Mouse (Mus musculus): ENCODE measurements around the gene Cxcl17. TPM values are rescaled to one million over a fixed set of nuclear protein-coding genes. Genes with fewer than 3 reads are reported as not detected.

Cxcl17 gene
- total RNA-seq, 2 experiments from 2014 or later = not detected

DNA sequence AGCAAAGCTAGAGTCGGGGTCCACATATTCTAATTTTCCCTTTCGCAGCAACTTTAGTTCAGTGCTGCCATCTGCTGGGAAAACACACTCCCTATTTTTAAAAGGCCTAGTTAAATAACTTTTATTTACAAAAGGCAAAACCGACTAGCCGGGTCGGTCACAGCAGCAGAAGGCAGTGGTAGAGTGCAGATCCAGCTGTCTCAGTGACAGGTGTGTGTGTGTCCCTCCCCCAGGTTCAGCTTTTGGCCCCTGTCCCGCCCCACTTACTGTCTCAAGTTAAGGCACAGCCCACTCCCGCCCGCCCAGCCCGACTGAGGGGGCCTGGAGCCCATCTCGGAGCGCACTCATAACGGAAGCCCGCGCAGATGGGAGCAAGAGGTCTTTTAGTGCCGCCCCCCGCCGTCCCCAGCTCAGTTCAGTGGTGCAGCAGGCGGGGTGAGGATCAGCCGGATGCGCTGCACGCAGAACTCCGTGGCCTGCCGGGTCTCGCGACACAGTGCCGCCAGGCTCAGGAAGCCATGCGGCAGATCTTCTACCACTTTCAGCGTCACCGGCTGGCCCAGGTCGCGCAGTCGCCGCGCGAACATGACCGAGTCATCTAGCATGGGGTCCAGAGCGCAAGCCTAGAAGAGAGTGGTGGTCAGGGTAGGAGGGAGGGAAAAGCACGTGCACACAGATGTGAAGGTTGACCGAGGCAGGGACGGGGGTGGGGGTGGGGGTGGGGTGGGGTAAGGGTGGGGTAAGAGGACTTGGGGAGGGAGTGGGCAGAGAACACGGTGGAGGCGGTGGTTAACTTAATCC lies 32.9 kb downstream of the Cxcl17 start:
- DNase-seq (ENCODE audit: low spot score in 2 of 2) = no peak
- intact Hi-C loops (cut with DNase I) = no loop called here

DNA sequence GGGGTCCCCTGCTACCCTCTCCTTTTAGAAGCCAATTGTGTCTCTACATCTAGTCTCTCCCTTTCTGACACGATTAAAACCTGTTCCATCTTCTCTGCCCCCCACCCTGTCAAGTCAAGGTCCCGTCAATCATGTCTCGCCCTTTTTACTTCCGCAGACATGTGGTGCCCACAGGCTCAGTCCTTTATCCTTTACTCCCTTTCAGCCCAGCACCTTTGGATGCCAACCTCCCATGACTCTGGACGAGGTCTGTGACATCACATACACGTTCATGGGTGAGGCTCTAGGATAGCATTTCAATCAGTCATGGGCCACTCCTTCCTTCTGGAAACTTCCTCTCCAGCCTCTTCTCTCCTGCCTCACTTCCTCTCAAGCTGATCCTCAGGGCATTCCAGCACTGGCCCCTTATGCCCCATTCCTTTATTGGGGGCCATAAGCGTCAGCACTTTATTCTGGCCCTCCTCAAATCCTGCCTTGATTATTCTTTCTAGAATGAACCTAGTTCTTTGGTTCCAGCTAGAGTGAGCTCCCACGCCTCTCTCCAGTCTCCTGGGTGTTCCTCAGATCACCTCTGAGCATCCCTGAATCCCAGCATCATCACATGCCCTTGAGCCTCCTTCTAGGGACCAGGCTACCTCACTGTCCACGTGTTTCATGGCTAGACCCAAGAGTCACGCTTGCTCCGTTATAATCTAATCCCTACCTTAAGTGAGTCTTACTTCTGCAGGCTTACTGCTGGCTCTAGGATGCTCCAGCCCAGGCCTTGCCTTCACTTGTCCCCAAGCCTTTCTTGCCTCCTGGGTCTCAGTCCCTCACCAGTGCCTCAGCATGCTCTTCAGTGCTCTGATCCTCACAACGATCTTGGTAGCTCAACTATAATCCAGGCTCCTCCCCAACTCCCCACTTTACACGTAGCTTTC lies 34.2 kb downstream of the Cxcl17 start:
- no peak for DNase-seq (ENCODE audit: low spot score in 2 of 2)
- intact Hi-C loops (cut with DNase I) = no loop called here

DNA sequence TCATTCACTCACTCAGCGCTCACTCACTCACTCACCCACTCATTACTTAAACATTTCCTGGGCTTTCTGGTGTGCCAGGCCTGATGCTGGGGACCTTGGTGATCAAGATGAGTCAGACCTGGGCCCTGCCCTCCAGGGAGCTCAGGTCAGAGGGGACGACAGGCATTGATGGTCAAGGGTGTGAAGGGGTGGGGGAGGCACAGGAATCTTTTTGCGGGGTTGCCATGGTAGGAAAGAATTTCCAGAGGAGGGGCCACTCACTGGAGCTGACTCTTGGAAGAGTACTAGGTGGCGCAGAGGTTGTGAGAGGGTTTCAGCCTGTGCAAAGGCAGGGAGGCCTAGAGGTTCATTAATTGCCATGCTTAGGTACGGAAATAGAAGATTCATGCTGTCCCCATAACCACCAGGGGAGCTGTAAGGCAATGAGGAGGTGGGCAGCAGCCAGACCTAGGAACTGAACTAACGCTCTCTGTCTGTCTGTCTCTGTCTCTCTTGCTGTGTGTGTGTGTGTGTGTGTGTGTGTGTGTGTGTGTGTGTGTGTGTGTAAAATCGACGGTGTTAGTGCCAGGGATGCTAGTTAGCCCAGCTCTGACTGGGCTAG lies 35.5 kb downstream of the Cxcl17 start:
- intact Hi-C loops (cut with DNase I) = no loop called here
- no peak for DNase-seq (ENCODE audit: low spot score in 2 of 2)

DNA sequence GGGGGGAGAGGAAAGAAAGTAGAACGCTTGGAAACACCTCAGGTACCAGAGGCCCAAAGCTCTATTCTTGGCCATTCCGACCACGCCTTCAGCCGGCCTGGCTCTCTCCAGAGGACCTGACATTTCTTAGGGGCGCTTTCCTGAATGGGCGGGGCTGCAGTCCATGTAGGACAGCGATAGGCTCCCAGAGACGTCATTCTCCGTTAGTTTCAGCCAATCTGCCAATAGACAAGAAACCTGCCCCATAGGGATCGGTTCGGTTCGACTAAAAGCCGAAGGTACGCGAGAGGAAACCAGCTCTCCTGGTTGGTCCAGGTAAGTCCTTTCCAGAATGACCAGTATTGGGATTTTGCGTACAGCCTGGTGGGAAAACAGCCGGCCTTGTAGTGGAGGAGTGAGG lies 36.1 kb downstream of the Cxcl17 start:
- intact Hi-C loops (cut with DNase I) = no loop called here
- DNase-seq (ENCODE audit: low spot score in 2 of 2) = peak; percentile 88 to 90

DNA sequence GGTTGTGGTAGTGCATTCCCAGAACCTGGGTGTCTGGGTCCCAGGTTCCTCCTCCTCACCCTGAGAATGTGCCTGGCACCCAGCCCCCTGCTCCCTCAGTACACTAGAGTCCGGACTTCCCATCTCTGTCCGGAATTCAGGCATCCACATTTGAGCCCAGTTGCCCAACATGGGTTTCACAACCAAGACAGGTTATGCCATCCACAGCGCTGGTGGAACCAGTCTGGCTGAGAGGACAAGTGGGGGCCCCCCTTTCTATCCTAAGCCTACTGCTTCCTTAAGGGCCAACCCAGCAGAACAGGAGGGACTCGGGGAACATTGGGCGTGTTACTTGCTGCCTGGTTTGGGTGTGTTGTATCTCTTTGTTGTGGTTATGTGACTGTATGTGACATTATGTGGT lies 40.2 kb downstream of the Cxcl17 start:
- no peak for DNase-seq (ENCODE audit: low spot score in 2 of 2)

DNA sequence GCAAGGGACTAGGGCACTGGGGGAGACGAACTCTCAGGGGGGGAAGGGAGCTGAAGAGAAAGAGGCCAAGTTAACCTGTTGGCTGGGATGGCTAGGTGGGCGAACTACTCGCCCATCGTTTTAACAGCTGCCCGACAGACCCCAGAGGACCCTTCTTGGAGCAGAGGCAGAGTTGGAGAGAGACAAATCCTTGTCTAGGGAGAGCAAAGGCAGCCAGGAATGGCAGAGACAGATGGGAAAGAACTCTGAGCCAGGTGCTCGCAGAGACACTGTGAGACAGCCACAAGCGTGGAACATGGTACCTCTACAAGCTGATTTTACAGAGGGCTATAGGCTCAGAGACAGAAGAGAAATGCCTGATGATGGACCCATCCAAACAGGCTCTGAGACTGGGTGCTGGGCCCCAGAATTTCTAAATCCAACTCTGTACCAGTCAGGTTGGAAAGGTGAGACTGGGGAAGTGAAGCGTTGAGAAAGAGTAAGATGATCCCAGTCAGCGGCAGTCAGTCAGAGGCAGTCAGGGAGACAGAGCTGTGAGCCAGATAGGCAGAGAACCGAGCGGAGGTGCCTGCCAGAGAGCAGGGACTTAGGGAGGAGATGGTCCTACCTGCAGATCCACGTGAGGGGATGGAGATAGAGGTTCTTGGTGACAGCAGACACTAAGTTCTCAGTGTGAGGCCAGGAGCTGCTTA lies 43.5 kb downstream of the Cxcl17 start, which contains the start of gene Cnfn:
Gene Cnfn, minus strand, starts transcription at position 667 of the 692 bp plus-strand sequence.
- intact Hi-C loops (cut with DNase I) = no loop called here
- DNase-seq (ENCODE audit: low spot score in 2 of 2) = no peak

More for the DNA sequence above, 40.2 kb downstream of the Cxcl17 start:
- intact Hi-C loops (cut with DNase I) = no loop called here

DNA sequence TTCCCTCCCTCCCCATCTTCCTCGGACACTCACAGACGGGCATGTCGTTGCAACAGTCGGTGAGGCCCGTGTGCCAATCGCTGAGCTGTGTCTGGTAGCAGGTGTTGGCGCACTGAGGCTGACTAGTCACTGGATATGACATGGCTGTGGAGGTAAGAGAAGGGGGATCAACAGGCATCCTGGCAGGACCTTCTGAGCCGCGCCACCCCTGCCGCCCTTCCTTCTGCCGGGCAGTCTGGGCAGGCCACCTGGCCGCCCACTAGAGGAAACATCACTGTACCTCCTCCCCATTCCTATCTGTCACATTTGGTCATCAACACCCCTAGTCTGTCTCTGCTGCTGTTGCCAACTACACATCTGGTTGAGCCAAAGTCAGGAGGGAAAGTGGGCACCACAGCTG lies 44.4 kb downstream of the Cxcl17 start:
- no peak for DNase-seq (ENCODE audit: low spot score in 2 of 2)
- intact Hi-C loops (cut with DNase I) = no loop called here

DNA sequence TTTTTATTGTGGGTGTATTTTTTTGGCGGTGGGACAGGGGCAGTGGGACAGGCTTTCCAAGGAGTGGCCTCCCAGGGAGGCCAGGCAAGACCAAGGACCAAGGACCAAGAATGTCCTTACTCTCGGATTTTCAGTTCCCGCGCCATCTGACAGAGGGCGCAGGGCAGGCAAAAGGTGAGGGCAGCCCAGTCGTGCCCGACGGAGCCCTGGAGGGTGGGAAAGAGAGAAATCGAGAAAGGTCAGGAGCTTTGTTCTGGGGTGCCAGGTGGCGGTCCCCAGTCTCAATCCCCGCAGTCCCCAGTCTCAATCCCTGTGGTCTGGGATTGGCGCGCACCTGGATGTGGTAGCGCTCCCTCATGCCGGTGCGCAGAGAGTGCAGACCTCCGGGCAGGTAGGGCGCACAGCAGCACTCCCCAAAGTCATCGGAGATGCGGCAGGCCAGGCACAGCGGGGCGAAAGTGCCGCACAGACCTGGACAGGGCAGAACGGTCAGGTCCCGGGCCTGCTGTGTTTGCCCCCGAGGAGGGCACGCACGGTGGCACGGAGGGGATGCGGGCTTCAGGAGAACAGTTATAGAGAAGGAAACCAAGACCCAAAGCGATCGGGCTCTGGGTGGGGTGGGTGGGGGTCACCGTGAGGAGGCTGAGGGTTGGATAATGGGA lies 44.9 kb downstream of the Cxcl17 start:
- DNase-seq (ENCODE audit: low spot score in 2 of 2) = no peak
- intact Hi-C loops (cut with DNase I) = no loop called here

DNA sequence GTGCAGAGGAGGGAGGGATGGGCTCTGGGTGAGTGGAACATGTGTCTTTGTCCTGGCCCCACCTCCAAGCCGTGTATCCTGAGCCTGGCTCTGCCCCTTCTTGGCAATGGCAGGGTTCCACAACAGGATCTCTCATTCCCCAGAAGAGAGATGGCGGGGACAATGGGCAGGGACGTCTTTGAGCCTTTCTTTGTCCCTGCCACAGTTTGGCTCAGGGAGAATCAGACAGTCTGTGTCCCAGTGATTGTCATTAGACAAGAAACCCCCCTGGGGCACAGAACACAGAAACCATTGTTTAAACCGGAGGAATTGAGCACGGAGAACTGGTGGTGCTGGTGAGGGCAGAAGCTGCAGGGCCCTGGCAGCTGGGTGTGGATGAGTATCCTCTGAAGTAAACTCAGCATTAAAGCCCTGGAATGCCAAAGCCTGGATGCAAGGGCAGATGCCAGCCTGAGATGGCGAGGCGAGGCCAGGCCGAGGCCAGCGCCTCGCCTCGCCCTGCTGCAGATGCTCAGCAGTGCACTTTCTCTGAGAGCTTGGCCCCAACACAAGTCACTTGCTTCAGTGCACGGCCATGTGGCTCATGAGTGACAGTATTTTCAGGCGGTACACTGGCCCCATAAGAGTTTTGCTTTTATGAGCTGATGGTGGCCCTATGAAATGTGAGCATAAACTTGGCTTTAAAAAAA lies 46.6 kb downstream of the Cxcl17 start:
- no peak for DNase-seq (ENCODE audit: low spot score in 2 of 2)
- intact Hi-C loops (cut with DNase I) = no loop called here

DNA sequence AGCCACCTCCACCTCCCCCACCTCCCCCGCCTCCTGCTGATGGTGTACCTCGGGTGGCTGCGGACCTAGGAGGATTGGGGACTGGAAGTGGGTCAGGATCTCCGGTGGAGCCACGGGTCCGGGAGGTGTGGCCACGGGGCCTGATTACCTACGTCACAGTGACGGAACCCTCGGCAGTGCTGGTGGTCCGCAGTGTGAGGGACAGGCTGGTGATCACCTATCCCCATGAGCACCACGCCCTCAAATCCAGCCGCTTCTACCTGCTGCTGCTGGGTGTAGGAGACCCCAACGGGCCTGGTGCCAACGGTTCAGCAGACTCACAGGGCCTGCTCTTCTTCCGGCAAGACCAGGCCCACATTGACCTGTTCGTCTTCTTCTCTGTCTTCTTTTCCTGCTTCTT lies 49.1 kb downstream of the Cxcl17 start:
- intact Hi-C loops (cut with DNase I) = loop anchor here (5.0 kb wide), 1 partner anchor 36 kb away; no protein-coding TSS in a partner anchor
- DNase-seq (ENCODE audit: low spot score in 2 of 2) = no peak

DNA sequence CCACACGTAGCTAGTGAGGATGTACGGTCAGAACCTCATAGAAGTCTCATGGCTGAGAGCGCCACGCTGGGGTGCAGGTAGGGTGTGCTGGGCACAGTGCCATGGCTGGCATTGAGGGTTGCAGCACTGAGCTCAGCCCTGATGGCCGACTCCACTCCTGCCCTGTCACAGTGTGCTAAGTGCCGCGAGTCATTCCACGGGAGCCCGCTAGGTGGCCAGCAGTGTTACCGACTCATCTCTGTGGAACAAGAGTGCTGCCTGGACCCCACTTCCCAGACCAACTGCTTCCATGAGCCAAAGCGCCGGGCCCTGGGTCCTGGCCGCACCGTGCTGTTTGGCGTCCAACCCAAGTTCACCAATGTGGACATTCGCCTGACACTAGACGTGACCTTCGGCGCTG lies 49.5 kb downstream of the Cxcl17 start:
- intact Hi-C loops (cut with DNase I) = loop anchor here (5.0 kb wide), 1 partner anchor 36 kb away; no protein-coding TSS in a partner anchor
- no peak for DNase-seq (ENCODE audit: low spot score in 2 of 2)

DNA sequence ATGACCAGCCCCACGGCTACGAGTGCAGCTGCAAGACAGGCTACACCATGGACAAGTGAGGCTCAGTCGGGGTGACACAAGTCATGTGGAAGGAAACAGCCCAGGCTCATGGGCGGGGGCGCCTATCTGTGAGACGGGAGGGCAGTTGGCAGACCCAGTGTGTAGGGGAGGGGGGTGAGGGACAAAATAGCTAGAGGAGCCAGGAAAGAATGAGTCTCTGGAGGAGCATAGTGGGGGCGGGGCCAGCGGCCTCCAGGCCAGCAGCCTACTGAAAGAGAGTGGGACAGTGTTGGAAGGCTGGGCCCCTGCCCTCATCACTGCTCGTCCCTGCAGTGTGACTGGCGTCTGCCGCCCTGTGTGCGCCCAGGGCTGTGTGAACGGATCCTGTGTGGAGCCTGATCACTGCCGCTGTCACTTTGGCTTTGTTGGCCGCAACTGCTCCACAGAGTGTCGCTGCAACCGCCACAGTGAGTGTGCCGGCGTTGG lies 53.9 kb downstream of the Cxcl17 start:
- intact Hi-C loops (cut with DNase I) = no loop called here
- DNase-seq (ENCODE audit: low spot score in 2 of 2) = no peak

Other genes starting within 250 kb of the Cxcl17 start
- gene Pou2f2, start 233.2 kb downstream of the Cxcl17 start, total RNA-seq (2021) = 10 to 100 TPM in 1 of 2 experiments, 1 to 10 TPM in 1; 8.4 to 15.4 TPM
- gene Dedd2, start 192.3 kb downstream of the Cxcl17 start, total RNA-seq (2021) = 10 to 100 TPM; 25.4 to 28.4 TPM
- 10 to 100 TPM; 11.3 to 11.5 TPM for gene Zfp526, start 191.5 kb downstream of the Cxcl17 start, total RNA-seq (2021)
- 100 to 1,000 TPM; 206 to 237 TPM for gene Gsk3a, start 175.0 kb downstream of the Cxcl17 start, total RNA-seq (2021)
- gene Erf, start 162.1 kb downstream of the Cxcl17 start, total RNA-seq (2021) = 10 to 100 TPM; 55.8 to 76.2 TPM
- gene Cic, start 145.2 kb downstream of the Cxcl17 start, total RNA-seq (2021) = 100 to 1,000 TPM; 206 to 234 TPM
- gene Pafah1b3, start 114.9 kb downstream of the Cxcl17 start, total RNA-seq (2021) = 10 to 100 TPM; 24.0 to 25.5 TPM
- gene Prr19, start 111.5 kb downstream of the Cxcl17 start, total RNA-seq (2021) = not detected
- 10 to 100 TPM; 44.4 to 57.4 TPM for gene Tmem145, start 106.8 kb downstream of the Cxcl17 start, total RNA-seq (2021)
- 100 to 1,000 TPM; 108 to 110 TPM for gene Megf8, start 95.7 kb downstream of the Cxcl17 start, total RNA-seq (2021)
- gene Cnfn, start 43.2 kb downstream of the Cxcl17 start, total RNA-seq (2021) = not detected
- 10 to 100 TPM in 1 of 2 experiments, 1 to 10 TPM in 1; 6.0 to 11.2 TPM for gene Lipe, start 14.2 kb downstream of the Cxcl17 start, total RNA-seq (2021)
- gene Ceacam1, start 64.7 kb upstream of the Cxcl17 start, total RNA-seq (2021) = 1 to 10 TPM; 2.0 to 3.0 TPM
- under 1 TPM; 0.27 to 0.42 TPM for gene Ceacam2, start 127.0 kb upstream of the Cxcl17 start, total RNA-seq (2021)
- not detected for gene Erich4, start 203.0 kb upstream of the Cxcl17 start, total RNA-seq (2021)
- gene Dmac2, start 206.5 kb upstream of the Cxcl17 start, total RNA-seq (2021) = 10 to 100 TPM; 53.6 to 53.8 TPM
- 1 to 10 TPM in 1 of 2 experiments, under 1 TPM in 1; 0.20 to 1.1 TPM for gene B3gnt8, start 213.8 kb upstream of the Cxcl17 start, total RNA-seq (2021)
- 10 to 100 TPM; 33.0 to 40.9 TPM for gene Bckdha, start 246.1 kb upstream of the Cxcl17 start, total RNA-seq (2021)
- gene Exosc5, start 246.3 kb upstream of the Cxcl17 start, total RNA-seq (2021) = 10 to 100 TPM; 24.0 to 26.4 TPM

All from left cerebral cortex, postnatal 36 days (tissue).